In genomic region chr3:27767188-27767587, GRCm38 (mm10) we compare ENCODE assay signal across 21 mouse cellular contexts. TPM values are rescaled to one million over a fixed set of nuclear protein-coding genes. Genes with fewer than 3 reads are reported as not detected.
DNase-seq lines count a peak whose midpoint lies in the region; ATAC-seq and TF ChIP-seq lines count a peak whose summit lies in the region.
"Had no signal": no experiment of that assay in that cellular context is flagged by ENCODE, and none has a peak within 500 bp of the region (broad histone marks: within the 10 kb centered on the region; RNA-seq: fewer than 3 reads in every experiment).

No protein-coding gene starts in this region.

- H3K4me2 ChIP-seq in heart, embryonic 11.5 days = no peak overlapping the region
- H3K4me2 ChIP-seq in lung, embryonic 16.5 days (ENCODE audit: low read depth, low read length) = no peak overlapping the region
- H3K4me2 ChIP-seq in stomach, embryonic 16.5 days (ENCODE audit: low read depth, low read length) = no peak overlapping the region
- no peak overlapping the region for H3K4me2 ChIP-seq in stomach, postnatal 0 days (replicated peaks; ENCODE audit: low read depth)
- H3K4me2 ChIP-seq: embryonic facial prominence, embryonic 13.5 days; forebrain, embryonic 13.5 days; hindbrain, embryonic 12.5 days had no signal

- no peak for TF ChIP-seq CTCF in stomach, postnatal 0 days (IDR thresholded peaks at IDR 0.05; ENCODE audit: low read depth)

- no peak for TF ChIP-seq EP300 in stomach, postnatal 0 days (optimal IDR thresholded peaks at IDR 0.05)

- H3K27ac ChIP-seq in heart, embryonic 11.5 days (ENCODE audit: low read depth, low read length) = no peak overlapping the region
- peak overlapping the region; percentile 70; the same call in 1 of the 2 replicates for H3K27ac ChIP-seq in lung, embryonic 16.5 days (ENCODE audit: low read length)
- H3K27ac ChIP-seq in stomach, embryonic 16.5 days (ENCODE audit: low read length) = peak overlapping the region; percentile 33; the same call in 1 of the 2 replicates
- no peak overlapping the region for H3K27ac ChIP-seq in stomach, postnatal 0 days (replicated peaks)
- H3K27ac ChIP-seq: embryonic facial prominence, embryonic 13.5 days; forebrain, embryonic 13.5 days; hindbrain, embryonic 12.5 days had no signal

- no peaks in the 10 kb centered on the region for H3K4me1 ChIP-seq in heart, embryonic 11.5 days (ENCODE audit: control insufficient read depth, insufficient read depth, low read length)
- peaks cover 18% of the 10 kb centered on the region for H3K4me1 ChIP-seq in lung, embryonic 16.5 days (replicated peaks; ENCODE audit: control insufficient read depth, insufficient read depth, low read length)
- peaks cover 8% of the 10 kb centered on the region for H3K4me1 ChIP-seq in stomach, embryonic 16.5 days (ENCODE audit: control insufficient read depth, insufficient read depth, low read length)
- H3K4me1 ChIP-seq in stomach, postnatal 0 days (replicated peaks; ENCODE audit: control insufficient read depth, insufficient read depth) = no peaks in the 10 kb centered on the region
- H3K4me1 ChIP-seq: embryonic facial prominence, embryonic 13.5 days had no signal

- H3K9me3 ChIP-seq in heart, embryonic 11.5 days (replicated peaks; ENCODE audit: control insufficient read depth, low read length) = no peaks in the 10 kb centered on the region
- H3K9me3 ChIP-seq in lung, embryonic 16.5 days (ENCODE audit: control insufficient read depth, low read length) = no peaks in the 10 kb centered on the region
- H3K9me3 ChIP-seq in stomach, embryonic 16.5 days (replicated peaks; ENCODE audit: control insufficient read depth, low read length) = no peaks in the 10 kb centered on the region
- no peaks in the 10 kb centered on the region for H3K9me3 ChIP-seq in stomach, postnatal 0 days (ENCODE audit: control insufficient read depth, low read length)
- H3K9me3 ChIP-seq: embryonic facial prominence, embryonic 13.5 days; forebrain, embryonic 13.5 days; G1E; hindbrain, embryonic 12.5 days had no signal

- H3K36me3 ChIP-seq in heart, embryonic 11.5 days (ENCODE audit: control insufficient read depth, insufficient read depth, low read length) = no peaks in the 10 kb centered on the region
- H3K36me3 ChIP-seq in lung, embryonic 16.5 days (ENCODE audit: control insufficient read depth, insufficient read depth, low read length) = no peaks in the 10 kb centered on the region
- no peaks in the 10 kb centered on the region for H3K36me3 ChIP-seq in stomach, embryonic 16.5 days (ENCODE audit: control insufficient read depth, insufficient read depth, low read length)
- H3K36me3 ChIP-seq in stomach, postnatal 0 days (ENCODE audit: control insufficient read depth, insufficient read depth, low read length) = no peaks in the 10 kb centered on the region
- H3K36me3 ChIP-seq: embryonic facial prominence, embryonic 13.5 days; G1E; hindbrain, embryonic 12.5 days had no signal

- H3K4me3 ChIP-seq in heart, embryonic 11.5 days (ENCODE audit: low read depth, low read length) = no peak overlapping the region
- no peak overlapping the region for H3K4me3 ChIP-seq in lung, embryonic 16.5 days (ENCODE audit: low read length)
- no peak overlapping the region for H3K4me3 ChIP-seq in stomach, embryonic 16.5 days (replicated peaks; ENCODE audit: low read length)
- H3K4me3 ChIP-seq in stomach, postnatal 0 days (ENCODE audit: low read depth, low read length) = no peak overlapping the region
- H3K4me3 ChIP-seq: embryonic facial prominence, embryonic 13.5 days; forebrain, embryonic 13.5 days; gastrocnemius, adult 2 months; hindbrain, embryonic 12.5 days had no signal

- no peaks in the 10 kb centered on the region for H3K27me3 ChIP-seq in heart, embryonic 11.5 days (ENCODE audit: control insufficient read depth, insufficient read depth, low read length)
- no peaks in the 10 kb centered on the region for H3K27me3 ChIP-seq in lung, embryonic 16.5 days (ENCODE audit: control insufficient read depth, insufficient read depth, low read depth, low read length)
- no peaks in the 10 kb centered on the region for H3K27me3 ChIP-seq in stomach, embryonic 16.5 days (ENCODE audit: control insufficient read depth, insufficient read depth, low read length)
- no peaks in the 10 kb centered on the region for H3K27me3 ChIP-seq in stomach, postnatal 0 days (ENCODE audit: control insufficient read depth, insufficient read depth, low read length)
- H3K27me3 ChIP-seq: embryonic facial prominence, embryonic 13.5 days; forebrain, embryonic 13.5 days; hindbrain, embryonic 12.5 days had no signal

- ATAC-seq in heart, embryonic 11.5 days (replicated peaks; ENCODE audit: insufficient number of reproducible peaks, low FRiP score, low TSS enrichment) = no peak
- no peak for ATAC-seq in lung, embryonic 16.5 days (ENCODE audit: low read depth)
- ATAC-seq in stomach, embryonic 16.5 days (ENCODE audit: insufficient read depth, low FRiP score) = no peak
- no peak for ATAC-seq in stomach, postnatal 0 days (ENCODE audit: low FRiP score, low TSS enrichment)
- no peak for ATAC-seq in frontal cortex, adult (ENCODE audit: low TSS enrichment)
- ATAC-seq: CD4-positive, CD25-positive, alpha-beta regulatory T cell, adult 4 months; forebrain, embryonic 13.5 days; inflammation-experienced regulatory T-cells, adult 6 months had no signal

- peak; percentile 29 for DNase-seq in heart, adult 11 months
- no peak for DNase-seq in lung, postnatal 4 days
- no peak for DNase-seq in stomach, postnatal 0 days (ENCODE audit: low spot score)
- DNase-seq: B cell, adult 2 months; cerebellum, adult 11-12 months; cerebellum, adult 9-10 months; cerebellum, postnatal 25 days; forebrain, postnatal 0 days; gastrocnemius, adult 2 months; gastrocnemius, postnatal 25 days; heart, postnatal 4 days had no signal

- 65% methylated on average over 8 of the region's 8 CpGs for WGBS in heart, embryonic 11.5 days (ENCODE audit: insufficient replicate concordance)
- WGBS in lung, embryonic 16.5 days = 58% methylated on average over 8 of the region's 8 CpGs
- whole genome bisulfite sequencing in stomach, embryonic 16.5 days = 66% methylated on average over 8 of the region's 8 CpGs
- WGBS in stomach, postnatal 0 days = 64% methylated on average over 8 of the region's 8 CpGs

- H3K9ac ChIP-seq in heart, embryonic 11.5 days (ENCODE audit: low read depth, low read length) = no peak overlapping the region
- H3K9ac ChIP-seq in lung, embryonic 16.5 days (ENCODE audit: low read length) = no peak overlapping the region
- no peak overlapping the region for H3K9ac ChIP-seq in stomach, embryonic 16.5 days (ENCODE audit: low read length)
- H3K9ac ChIP-seq in stomach, postnatal 0 days (ENCODE audit: low read length) = no peak overlapping the region
- H3K9ac ChIP-seq: embryonic facial prominence, embryonic 13.5 days; forebrain, embryonic 13.5 days; forebrain, postnatal 0 days; hindbrain, embryonic 12.5 days had no signal

RNA-seq across cellular contexts. Expression of gene Fndc3b, which starts 56.1 kb away (rescaled TPM):
- 27.5 and 28.6 TPM in 2 replicates for polyA plus RNA-seq in heart, embryonic 11.5 days (2014; fragmentation: Nextera tagmentation; extraction: Ambion mirVana)
- polyA plus RNA-seq in lung, embryonic 16.5 days (2015; fragmentation: Nextera tagmentation; extraction: Ambion mirVana) = 36.3 and 36.9 TPM in 2 replicates
- 27.7 and 28.6 TPM in 2 replicates for polyA plus RNA-seq in stomach, embryonic 16.5 days (2015; fragmentation: Nextera tagmentation; extraction: Ambion mirVana)
- polyA plus RNA-seq in stomach, postnatal 0 days (2015; fragmentation: Nextera tagmentation; extraction: Ambion mirVana) = 11.8 TPM in 2 replicates
- polyA plus RNA-seq: G1E had no signal

Comparison
In these comparisons a context has a peak if more than half of its experiments do, and no peak if none do; other contexts are left out.
1. H3K27ac ChIP-seq: peak in lung, embryonic 16.5 days (single experiment) and stomach, embryonic 16.5 days (single experiment); none in heart, embryonic 11.5 days (single experiment) and stomach, postnatal 0 days (single experiment).